Mouse (Mus musculus): ENCODE data around the gene Ostc.

Gene Ostc

DNA sequence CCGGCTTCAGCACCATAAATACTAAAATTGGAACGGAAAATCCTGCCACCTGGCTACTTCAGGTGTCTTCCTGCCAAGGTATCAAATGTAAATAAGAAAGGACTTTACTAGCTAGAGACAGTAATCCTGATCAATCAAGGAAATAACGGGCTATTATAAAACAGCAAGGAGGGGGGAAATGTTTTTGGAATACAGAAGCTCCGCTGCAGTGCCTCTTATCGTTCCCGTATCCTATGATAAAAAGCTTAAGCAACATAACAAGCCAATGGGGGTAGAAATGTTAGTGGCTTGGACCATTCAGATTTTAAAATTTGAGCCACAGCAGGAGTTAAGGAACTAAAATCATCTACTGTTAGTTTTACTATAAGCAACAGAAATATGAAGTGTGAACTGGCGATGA lies 859 bp upstream of the Ostc start:
- DNase-seq (ENCODE audit: low spot score in 2 of 2), result no peak

DNA sequence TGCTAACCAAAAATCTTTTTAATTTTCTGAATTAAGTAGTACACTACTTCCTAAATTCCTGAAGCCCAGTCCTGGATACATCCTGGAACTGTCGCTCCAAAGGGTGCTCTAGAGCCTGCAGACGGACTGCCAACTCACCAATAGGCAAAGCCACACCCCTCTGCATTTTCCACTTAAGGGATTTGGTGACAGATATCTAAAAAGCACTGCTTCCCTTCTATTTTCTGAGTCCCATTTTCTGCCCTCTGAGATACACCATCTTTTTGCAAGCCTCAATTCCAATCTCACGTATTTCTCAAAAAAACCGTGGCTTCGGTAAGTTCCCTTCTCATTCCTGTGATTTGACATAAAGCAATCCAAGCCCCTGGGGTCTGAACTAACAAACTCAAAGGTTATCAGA lies 715 bp downstream of the Ostc start:
- no peak for DNase-seq (ENCODE audit: low spot score in 2 of 2)

DNA sequence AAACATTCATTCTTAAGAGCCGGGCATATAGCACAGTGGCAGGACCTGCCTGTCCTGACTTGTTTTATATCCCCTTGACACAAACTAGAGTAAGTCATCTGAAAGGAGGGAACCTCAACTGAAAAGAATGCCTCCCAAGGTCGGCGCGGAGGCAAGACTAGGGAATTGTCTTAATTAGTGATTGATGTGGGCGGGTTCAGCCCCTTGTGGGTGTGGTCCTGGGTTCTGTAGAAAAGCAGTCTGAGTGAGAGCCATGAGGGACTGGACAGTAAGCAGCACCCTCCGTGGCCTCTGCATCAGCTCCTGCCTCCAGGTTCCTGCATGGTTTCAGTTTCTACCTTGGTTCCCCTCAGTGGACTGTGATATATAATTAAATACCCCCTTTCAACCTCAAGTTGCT lies 7.0 kb downstream of the Ostc start:
- DNase-seq (ENCODE audit: low spot score in 2 of 2), result no peak

DNA sequence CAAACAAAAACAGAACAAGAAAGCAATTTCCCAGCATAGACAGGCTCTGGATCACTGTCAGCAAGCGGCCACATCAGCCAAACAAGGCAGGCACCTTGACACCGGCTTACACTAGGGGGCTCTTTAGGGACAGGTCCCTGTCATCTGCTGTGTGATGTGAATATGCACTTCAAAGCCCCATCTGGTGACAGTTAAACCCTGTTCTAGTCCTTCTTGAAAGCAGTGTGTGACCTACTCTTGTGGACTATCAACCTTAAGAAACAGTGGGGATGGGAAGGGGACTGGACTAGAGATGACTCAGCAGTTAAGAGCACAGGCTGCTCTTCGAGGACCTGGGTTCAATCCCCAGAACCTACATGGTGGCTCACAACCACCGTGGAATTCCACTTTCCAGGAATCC lies 11.6 kb downstream of the Ostc start:
- no peak for DNase-seq (ENCODE audit: low spot score in 2 of 2)

DNA sequence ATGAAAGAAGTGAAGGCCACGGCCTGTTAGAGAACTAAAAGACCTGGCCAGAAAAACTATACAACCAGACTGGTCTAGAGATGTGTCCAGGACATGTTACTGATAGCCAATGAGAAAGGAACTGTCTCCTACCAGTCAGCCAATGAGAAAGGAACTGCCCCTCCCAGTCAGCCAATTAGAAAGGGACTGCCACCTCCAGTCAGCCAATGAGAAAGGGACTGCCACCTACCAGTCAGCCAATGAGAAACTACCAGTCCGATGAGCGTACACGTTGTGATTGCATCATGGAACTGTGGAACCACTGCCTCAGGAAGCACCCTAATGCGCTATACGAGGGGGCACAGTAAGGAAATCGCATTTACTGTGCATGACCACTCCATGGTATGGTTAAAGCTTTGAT lies 14.5 kb downstream of the Ostc start:
- DNase-seq (ENCODE audit: low spot score in 2 of 2), result no peak

DNA sequence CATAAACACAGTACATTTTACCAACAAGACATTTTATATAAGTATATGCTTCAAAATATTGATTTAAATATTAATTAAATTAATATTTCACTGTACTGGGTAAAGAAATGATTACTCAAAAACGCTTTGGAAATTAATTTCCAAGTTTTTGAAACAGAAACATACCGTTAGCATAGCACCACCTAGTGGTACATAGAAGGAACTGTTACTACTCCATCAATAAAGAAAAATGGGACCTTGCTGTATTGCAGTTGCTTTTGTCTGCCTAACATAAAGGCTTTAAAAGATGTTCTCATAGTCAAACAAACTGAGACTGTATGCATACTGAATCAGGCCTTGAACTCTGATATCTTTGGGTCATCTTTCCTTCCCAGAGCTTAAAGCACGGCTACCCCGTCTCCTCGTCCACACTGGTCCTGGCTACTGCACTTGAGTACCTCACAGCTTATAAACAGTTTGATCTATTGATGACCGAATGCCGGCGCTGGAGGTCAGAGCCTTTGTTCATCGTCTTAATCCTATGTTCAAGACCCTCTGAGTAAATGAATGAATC lies 15.1 kb downstream of the Ostc start:
- no peak for DNase-seq (ENCODE audit: low spot score in 2 of 2)

DNA sequence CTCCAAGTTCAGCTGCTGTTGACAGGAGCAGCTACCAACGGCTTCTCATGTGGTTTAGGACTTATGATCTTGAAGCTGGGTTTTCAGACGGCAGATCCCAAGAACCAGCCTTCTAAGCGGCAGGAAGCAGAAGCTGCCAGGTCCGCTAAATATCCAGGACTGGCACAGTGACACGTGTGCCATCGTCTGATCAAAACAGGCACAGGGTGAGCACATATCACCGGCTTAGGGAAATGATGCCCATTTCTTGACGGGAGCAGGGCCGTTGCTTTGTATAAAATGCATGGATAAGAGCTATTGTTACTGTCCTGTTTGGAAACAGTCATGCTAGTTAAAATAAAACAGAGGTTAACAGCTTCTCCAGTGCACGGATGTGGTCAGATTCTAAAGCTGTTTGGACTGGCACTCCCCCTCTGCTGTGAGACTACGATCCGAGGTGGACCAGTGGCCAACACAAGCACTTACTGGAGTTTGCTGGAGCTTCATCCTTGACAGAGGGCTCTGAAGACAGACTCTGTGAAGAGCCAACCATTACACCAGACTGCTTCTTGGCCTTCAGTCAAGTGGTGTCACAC lies 17.6 kb downstream of the Ostc start:
- DNase-seq (ENCODE audit: low spot score in 2 of 2), result no peak

DNA sequence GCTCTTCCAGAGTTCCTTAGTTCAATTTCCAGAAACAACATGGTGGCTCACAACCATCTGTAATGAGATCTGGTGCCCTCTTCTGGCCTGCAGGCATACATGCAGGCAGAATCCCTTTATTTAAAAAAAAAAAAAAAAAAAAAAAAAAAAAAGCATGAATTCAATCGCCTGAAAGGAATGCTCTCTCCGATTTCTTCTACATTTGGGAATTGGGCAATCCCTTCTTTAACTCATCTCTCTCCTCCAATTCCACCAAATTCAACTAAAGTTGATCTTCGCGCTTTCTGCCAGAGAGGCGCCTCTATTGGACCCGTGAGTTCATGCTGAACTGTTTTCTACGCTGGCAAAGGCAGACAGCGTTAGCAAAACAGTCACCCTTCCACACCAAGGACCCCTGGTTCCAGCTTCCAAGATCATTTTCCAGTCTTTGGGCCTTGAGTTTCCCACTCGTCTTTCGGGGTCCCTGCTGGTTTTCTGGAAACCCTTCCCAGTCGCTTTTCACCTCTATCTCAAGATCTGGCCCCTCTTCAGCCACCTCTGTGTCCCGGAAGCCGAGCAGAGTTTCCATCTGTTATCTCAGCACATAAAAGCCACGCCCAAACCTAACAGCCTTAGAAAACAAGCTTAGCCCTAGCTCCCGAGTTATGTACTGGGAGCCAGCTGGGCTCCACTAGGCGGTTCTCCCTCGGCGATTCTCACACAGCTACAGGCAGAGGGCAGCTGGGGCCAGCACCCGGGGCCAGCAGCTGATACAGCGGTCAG lies 18.2 kb downstream of the Ostc start:
- DNase-seq (ENCODE audit: low spot score in 2 of 2), result no peak

DNA sequence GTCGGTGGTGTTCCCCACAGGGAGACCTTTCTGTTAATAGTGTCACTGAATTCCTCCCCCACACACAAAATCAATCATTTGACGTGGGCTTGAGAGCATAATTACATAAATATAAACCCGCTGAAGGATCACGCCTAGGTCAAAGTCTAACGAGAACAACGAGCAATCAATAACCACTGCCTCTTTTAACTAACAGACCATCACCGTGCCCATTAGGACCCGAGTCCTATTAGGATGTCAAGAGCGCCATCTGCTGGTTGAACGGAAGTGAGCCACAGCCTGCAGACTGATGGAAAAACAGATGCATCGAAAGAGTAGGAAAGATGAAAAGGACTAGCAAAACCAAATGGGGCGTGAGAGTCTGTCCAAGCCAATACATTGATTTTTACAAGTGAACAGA lies 19.6 kb downstream of the Ostc start:
- DNase-seq (ENCODE audit: low spot score in 2 of 2), result peak in 1 of 2 experiments; percentile 89

DNA sequence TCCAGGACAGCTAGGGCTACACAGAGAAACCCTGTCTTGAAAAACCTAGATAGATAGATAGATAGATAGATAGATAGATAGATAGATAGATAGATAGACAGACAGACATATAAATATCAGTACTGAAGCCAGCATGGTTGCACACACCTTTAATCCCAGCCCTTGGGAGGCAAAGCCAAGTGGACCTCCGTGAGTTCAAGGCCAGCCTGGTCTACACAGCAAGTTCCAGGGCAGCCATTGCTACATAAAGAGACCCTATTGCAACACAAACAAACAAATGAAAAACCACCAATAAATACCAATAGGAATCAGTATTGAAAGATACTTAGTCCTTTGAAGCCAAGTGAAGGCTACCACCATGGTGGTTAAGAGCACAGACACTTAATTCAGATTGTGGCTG lies 22.2 kb downstream of the Ostc start:
- DNase-seq (ENCODE audit: low spot score in 2 of 2), result no peak

DNA sequence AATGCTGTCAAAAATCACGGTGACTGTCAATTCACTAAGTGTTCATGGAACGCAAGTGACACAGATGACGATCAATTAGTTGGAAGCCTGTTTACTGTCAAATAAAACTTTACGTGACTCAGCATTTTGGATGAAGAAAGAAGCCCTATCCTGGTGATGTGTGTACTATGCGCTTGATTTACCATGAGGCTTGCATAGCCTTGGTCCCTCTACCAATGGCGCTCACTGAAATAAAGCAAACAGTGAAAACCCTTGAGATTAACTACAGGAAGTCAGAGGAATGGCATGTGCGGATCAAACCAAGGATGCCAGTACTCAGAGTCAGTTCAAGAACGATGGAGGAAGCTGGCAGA lies 24.3 kb downstream of the Ostc start:
- DNase-seq (ENCODE audit: low spot score in 2 of 2), result no peak

DNA sequence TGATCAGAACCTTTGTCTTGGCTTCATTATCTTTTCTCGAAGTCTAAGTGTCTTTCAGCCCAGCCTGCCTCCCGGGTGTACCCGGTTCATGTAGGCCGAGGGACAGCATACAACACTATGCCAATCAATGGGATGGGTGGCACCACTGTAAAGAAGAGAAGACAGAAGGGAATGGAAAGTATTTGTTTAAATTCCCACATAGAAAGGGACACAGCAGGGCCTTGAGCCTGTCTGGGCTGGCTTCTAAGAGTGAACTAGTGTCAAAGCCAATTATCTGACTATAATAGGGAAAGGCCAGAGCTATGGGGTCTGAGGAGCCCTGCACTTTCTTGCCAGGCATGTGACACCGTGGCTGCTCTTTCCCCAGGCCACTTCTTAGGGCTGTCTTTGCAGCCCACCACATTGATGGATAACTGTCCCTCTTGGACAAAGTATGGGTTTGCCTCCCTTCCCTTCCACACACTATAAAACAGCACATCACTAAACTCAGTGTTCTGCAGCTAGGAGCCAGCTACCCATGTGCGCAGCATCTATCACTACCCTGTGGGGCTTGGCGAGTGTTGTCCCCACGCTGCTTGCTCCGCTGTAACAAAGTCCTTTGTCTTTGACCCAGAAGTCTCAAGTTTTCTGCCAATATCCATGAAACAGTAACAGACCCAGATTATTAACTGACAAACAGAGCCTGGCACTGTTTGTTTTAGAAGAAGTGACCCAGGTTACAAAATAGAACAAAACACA lies 24.8 kb downstream of the Ostc start:
- no peak for DNase-seq (ENCODE audit: low spot score in 2 of 2)

DNA sequence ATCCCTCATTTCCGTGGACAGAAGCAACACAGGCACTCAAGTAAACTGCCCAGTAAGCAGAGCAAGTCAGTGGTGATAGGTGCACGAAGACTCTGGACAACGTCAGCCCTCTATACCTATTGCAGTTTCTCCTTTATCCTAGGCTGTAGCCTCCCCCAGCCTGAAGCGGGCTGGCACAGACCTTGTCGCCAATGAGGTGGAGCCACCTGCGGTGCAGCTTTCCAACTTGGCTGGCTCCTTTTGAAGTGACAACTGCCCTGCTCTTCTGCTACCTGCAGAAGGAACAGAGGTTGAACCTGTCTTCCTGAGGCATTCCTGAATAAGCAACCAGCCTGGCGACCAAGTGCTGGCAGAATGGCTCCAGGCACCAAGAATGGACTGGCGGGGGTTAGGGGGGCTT lies 25.4 kb downstream of the Ostc start:
- no peak for DNase-seq (ENCODE audit: low spot score in 2 of 2)

DNA sequence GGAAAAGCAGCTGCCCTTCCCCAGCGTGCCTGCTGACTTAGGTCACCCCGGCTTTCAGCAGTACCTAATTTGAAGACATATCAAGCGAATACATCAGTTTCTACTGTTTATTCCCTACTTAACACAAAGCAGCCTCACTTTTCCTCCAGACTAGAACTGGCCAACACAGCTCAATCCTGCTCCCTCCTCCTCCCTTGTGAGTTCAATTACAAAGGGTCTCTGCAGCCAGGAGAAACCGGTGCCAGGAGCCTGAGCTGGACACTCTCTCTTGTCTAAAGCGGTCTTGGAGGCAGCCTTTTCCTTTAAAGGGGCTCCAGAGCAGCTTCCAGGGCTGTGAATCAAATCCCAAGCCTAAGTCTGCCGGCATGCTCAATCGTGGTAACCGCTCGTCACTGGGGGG lies 27.1 kb downstream of the Ostc start:
- DNase-seq (ENCODE audit: low spot score in 2 of 2), result no peak

DNA sequence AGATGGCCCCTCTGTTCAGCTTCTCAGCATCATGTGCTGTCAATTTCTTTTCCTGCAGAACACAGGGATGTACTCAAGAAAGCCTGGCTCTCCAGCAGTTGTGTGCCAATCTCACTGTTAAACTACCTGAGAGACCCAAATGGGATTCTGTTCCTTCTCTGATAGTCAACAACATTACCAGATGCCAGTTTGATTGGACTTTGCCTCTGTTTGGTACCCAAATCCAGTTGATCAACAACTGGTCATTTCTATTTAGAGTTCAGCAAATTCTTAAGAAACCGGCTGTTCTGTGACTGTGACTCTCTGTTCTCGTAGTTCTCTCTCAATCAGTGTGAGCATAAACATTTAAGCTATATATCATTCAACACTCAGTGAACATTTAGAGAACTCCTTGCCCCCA lies 28.0 kb downstream of the Ostc start:
- DNase-seq (ENCODE audit: low spot score in 2 of 2), result no peak

DNA sequence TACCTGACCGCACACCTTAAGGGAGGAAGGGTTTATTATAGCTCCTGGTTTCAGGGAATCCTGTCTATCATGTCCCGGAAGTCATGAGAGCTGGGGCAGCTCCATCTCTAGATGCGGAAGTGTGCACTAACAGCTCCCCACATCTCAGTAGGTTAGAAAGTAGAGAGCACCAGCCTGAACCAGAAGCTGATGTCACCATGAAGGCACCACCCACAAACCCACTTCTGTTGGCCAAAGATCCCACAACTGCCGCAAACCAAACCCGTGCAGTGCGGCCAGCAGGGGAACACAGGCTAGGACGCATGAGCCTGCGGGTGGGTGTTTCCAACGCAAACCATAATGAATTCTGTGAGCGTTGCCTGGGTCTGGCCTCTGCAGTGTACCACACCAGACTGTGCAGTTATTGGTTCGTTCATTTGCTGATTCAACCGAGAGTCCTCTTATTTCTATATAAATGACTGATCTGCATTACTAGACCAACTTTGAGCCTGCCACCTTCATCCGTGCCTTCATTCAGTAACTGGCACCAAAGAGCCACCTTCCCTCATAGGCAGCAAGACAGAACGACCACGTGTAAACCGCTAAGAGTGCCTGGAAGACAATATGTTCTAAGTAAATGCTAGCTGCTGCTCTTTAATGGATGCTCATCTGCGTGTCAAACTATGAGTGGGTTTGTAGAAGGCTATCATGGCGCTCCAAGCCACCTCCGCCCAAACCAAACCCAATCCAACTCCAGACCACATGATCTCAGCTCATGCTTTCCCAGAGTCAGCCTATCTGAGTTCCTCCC lies 31.4 kb downstream of the Ostc start:
- no peak for DNase-seq (ENCODE audit: low spot score in 2 of 2)

DNA sequence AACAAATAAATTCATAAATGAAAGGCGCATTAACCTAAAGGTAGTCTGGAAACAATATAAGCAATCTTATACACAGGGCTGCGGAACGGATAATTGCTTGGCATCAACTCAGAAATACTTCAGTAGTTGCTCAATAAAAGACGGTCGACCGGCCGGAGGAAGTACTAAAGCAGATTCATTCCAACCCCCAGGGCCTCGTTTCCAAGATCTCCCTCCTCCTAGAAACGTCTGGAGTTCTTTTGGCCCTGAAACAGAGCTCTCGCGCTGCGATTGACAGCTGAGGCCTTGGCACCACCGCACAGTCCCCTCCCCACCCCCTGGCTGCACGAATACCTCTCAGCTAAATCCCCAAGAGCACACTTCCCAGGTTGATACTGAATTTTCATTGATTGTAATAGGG lies 38.0 kb downstream of the Ostc start:
- DNase-seq (ENCODE audit: low spot score in 2 of 2), result no peak

DNA sequence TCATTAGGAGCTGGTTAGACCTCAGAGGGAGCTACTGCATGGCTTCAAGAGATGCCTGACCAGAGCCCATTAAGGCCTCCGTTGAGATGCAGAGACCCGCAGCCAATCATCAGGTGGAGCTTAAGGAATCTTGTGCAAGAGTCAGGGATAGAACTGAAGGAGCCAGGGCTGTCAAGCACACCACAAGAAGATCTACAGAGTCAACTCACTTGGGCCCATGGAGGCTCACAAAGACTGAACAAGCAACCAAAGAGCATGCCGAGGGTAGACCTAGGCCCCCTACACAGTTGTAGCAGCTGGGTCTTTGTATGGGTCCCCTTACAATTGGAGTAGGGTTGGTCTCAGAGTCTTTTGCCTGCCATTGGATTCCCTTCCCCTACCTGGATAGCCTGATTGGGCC lies 46.7 kb downstream of the Ostc start:
- no peak for DNase-seq (ENCODE audit: low spot score in 2 of 2)

DNA sequence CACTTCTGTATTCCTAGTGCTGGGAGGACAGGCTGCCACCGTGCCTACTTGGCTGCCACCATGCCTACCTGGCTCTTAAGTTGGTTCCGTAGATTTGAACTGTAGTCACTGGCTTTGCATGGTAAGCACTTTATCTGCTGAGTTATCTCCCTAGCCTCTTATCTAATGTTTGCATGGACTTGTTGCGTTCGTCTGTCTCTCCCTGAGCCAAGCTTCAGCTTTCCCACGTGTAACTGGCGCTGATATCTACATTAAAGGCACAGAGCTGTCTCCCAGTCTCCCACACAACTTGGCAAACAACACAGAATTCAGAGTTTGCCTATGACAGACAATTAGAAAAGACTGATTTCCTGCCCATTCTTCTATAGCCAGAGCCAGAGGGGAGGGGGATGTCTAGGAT lies 48.6 kb downstream of the Ostc start:
- no peak for DNase-seq (ENCODE audit: low spot score in 2 of 2)

DNA sequence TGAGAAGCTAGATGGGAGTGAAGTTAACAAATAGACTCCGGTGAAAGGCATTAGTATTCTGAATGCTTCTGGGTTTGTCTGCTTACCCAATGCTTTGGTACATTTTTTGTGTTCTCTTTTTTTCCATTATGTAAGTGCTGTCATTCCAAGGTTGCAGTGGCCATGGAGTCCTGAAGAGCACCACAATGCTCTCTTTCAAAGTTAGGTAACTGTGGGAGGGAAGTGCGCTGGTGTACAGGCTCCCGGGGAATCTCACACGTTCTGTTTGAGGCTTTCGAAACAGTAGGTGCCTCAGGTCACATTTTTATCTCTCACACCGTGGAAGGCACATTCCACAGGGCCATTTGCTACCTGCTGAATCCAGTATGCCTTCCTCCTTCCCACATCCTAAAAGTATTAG lies 59.7 kb downstream of the Ostc start:
- DNase-seq (ENCODE audit: low spot score in 2 of 2), result no peak

DNA sequence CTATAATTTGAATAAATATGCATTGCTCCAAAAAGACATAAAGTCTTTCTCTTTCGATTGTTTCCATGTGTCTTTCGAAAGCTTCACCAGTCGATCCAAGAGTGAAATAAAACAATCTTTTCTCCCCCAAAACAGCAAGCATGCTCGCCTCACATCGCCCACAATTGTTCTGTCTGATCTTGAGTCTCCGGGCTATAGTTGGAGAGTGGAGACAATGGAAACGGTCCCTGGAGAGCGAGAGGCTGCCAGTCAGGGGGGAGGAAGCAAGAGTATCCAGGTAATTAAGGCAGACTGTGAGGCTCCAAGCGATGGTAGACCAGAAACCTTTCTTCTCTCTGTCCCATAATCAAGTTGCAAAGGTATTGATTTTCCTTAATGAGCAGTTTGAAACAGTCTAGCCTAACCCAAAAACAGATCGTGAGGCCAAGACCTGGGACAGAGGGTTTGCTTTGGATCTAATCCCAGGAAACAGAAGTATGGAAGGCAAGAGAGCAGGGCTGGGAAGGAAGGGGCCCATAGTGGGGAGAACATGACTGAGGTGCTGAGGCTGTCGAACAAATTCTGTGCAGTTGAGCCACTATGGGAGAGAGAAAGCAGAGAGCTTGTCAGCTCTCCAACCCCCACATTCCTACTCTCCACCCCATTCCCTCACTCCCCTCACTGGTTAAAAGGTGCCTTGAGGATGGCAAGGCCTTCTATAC lies 63.0 kb downstream of the Ostc start:
- no peak for DNase-seq (ENCODE audit: low spot score in 2 of 2)

Measured in left cerebral cortex, adult 9 months (tissue).